Mouse (Mus musculus) heart, postnatal 0 days (tissue): ENCODE results near the gene Wdr18.

ENCODE experiments used
- CTCF ChIP-seq: IDR thresholded peaks from 2 replicates; pipeline ENCODE4 v1.5.1; 2016; ENCODE audit warnings: antibody characterized with exemption, control low read depth, low read depth
- EP300 ChIP-seq: IDR thresholded peaks from 2 replicates; pipeline ENCODE4 v1.6.1; 2016; ENCODE audit warnings: antibody characterized with exemption, low read depth

DNA sequence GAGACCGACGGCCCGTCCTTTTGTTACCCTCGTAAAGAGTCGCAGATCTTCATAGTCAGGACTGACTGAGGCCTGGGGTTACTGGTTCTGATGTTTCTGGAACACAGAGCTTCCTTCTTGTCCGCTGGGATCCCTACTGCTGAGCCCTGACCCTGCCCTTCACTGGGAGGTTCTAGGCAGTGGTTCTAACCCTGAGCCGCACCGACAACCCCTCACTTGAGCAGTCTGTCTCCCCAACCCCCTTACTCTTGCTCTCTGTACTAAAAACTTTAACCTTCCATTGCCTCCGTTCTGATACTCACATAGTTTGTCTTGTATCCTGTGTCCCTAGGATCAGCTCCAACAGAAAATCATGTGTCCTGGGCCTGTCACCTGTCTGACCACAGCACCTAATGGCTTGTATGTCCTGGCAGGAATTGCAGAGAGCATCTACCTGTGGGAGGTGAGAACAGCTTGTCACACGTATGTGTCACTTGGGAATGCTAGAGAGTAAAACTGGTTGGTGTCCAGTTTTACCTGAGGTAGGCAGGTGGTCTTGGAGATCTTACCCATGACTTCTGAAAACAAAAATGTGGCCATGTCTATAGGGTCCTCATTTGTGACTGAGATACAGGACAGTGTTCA lies 831 bp downstream of the Wdr18 start:
- TF ChIP-seq EP300 (no peak), CTCF (no peak)
